Mouse (Mus musculus): ENCODE data around the gene Gm15446.
A peak's percentile ranks its signal among the peaks of the same experiment; 100 is the strongest.
"Not testable (repeated sequence)": the region's sequence is repeated elsewhere in the genome, so short reads cannot be mapped to it uniquely, and the experiment has no call there.

The Gm15446 gene

GRCm38 (mm10) chr5:109923261-109924071, at the start of gene Gm15446:
Gene Gm15446 (plus strand): TSS chr5:109923400.
- peak; percentile 78 to 85 for DNase-seq (ENCODE audit: low spot score in 2 of 2)

DNA sequence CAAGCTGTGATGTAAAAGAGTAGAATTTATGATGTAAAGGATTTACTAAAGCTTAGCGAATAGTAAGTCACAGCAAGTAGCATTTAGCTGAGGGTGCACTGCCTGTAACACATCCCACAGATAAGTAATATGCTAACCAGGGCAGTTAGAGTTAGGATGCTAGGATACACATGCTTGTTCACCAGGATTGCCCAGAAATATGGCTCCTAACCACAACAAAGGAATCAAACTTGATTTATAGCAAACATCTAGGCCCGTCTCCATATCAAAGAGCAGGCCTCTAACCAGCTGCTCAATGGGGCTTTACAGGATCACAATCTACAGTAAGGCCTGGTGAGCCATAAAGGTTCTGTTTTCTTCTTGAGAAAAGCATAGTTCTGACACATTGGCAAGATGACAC, 929 bp downstream of the Gm15446 start:
- not testable (repeated sequence) for DNase-seq (ENCODE audit: low spot score in 2 of 2)

DNA sequence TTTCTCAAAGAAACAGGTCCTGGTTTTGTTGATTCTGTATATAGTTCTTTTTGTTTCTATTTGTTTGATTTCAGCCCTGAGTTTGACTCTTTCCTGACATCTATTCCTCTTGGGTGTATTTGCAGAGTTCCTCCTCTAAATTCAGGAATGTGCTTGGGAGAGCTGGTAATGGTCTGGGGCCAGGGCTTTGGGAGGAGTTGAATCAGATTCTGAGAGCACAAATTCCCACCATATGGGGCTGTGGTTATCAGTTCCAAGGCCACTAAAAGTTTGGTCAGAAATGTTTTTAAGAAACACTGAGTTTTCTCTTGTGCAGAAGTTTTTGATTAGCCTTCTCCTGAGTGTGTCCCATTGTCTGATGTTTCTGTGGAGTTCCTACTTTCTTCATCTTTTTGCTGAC, 1.7 kb downstream of the Gm15446 start:
- DNase-seq (ENCODE audit: low spot score in 2 of 2): no peak

GRCm38 (mm10) chr5:109950281-109950680, 27.1 kb downstream of the Gm15446 start:
- DNase-seq (ENCODE audit: low spot score in 2 of 2): no peak

DNA sequence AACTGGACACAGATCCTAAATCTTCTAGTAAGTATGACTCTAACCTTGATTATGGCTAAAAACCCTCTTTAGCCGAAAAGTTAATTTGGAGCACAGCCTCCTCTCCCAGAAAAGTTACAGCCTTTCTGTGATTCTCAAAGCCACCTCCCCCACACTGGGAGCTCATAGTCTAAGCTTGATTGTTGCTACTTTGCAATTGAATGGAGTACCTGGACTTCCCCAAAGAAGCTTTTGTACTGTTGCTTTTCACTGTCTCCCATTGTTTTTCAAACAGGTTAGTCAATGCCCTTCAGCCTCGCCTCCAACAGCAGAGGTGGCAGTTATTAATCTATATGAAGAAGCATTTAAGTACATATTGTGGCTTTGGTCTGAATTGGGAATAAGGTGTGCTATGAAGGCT, 57.5 kb downstream of the Gm15446 start:
- not testable (repeated sequence) for DNase-seq (ENCODE audit: low spot score in 2 of 2)
